Mouse (Mus musculus) liver, adult 2 months (tissue): Measurements from ENCODE around the gene Tmem240.

ENCODE experiments used
- CTCF ChIP-seq: fragments of 200-500 bp; IDR thresholded peaks from 2 replicates; pipeline ENCODE4 v1.5.1; 2011; ENCODE audit warnings: low read depth, low read length, control low read depth
- POLR2A ChIP-seq: fragments of 200-500 bp; IDR thresholded peaks from 2 replicates; pipeline ENCODE4 v1.6.1; 2011; ENCODE audit warnings: low read length, control low read depth; ENCODE audit not compliant: insufficient read depth; ENCODE audit errors: extremely low read depth

DNA sequence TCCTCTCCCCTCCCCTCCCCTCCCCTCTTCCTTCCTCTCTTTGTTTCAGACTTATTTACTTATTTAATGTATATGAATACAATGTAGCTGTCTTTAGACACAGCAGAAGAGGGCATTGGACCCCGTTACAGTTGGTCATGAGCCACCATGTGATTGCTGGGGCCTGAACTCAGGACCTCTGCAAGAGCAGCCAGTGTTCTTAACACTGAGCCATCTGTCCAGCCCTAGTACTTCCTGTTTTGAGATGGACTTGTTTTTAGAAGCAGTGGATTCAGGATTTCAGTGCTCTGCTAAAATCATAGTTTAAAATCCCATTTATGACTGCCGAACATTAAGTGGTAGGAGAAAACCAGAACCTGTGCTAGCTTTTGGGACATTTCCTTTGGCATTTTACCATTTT is 26.0 kb upstream of the Tmem240 start:
- TF ChIP-seq POLR2A = no peak
- TF ChIP-seq CTCF = no peak
